Mouse (Mus musculus): Measurements from ENCODE around the gene H2afb3.

GRCm38 (mm10) chrX:120292832-120293750 is 19.8 kb downstream of the H2afb3 start:
- TF ChIP-seq POLR2A (IDR thresholded peaks at IDR 0.05; ENCODE audit: insufficient read depth, low read depth, low read length) (no peak), CTCF (IDR thresholded peaks at IDR 0.05) (no peak), EP300 (IDR thresholded peaks at IDR 0.05; ENCODE audit: insufficient read depth, low read depth, low read length) (no peak)

Measured in heart, adult 2 months (tissue).